In genomic region chr1:55436589-55436988, GRCm38 (mm10) we compare ENCODE assay signal across 25 mouse cellular contexts. TPM values are rescaled to one million over a fixed set of nuclear protein-coding genes. Genes with fewer than 3 reads are reported as not detected.
DNase-seq lines count a peak whose midpoint lies in the region; ATAC-seq lines count a peak whose summit lies in the region.
"Had no signal": no experiment of that assay in that cellular context is flagged by ENCODE, and none has a peak within 500 bp of the region (broad histone marks: within the 10 kb centered on the region; RNA-seq: fewer than 3 reads in every experiment).

No protein-coding gene starts in this region.

- WGBS in lung, embryonic 15.5 days = 25% methylated on average over 5 of the region's 5 CpGs

- H3K4me3 ChIP-seq in lung, embryonic 15.5 days = no peak overlapping the region
- H3K4me3 ChIP-seq: forebrain, embryonic 15.5 days; hindbrain, embryonic 15.5 days; limb, embryonic 15.5 days; liver, embryonic 15.5 days; neural tube, embryonic 12.5 days had no signal

- ATAC-seq in lung, embryonic 15.5 days (ENCODE audit: borderline replicate concordance, extremely low read depth, low FRiP score, low TSS enrichment) = no peak
- peak; percentile 25 to 56; a peak in 3 of 4 replicates for ATAC-seq in hematopoietic stem cell, adult 5-6 weeks (replicated peaks in 1 of 2; ENCODE audit: insufficient read depth in 1 of 2, low FRiP score in 2 of 2, low TSS enrichment in 1 of 2, low read depth in 1 of 2, poor library complexity in 2 of 2, severe bottlenecking in 2 of 2)
- ATAC-seq: activated CD4-positive, CD25-positive, alpha-beta regulatory T cell, adult 4 months; forebrain, embryonic 15.5 days had no signal

- peaks cover 11% of the 10 kb centered on the region for H3K4me1 ChIP-seq in lung, embryonic 15.5 days
- H3K4me1 ChIP-seq: hindbrain, embryonic 15.5 days; liver, embryonic 15.5 days; neural tube, embryonic 12.5 days had no signal

- DNase-seq in lung, postnatal 14 days = no peak
- peak; percentile 6 for DNase-seq in splenic B cell, adult 2 months (ENCODE audit: low read depth, low spot score)
- DNase-seq in ovary, adult 18-20 months (ENCODE audit: low spot score) = no peak
- DNase-seq in layer of hippocampus, postnatal 10 days (ENCODE audit: low spot score in 2 of 2) = no peak
- no peak for DNase-seq in embryo, embryonic 10.5 days (ENCODE audit: low spot score)
- DNase-seq: adrenal gland, adult 8-10 months; B cell, adult 2 months; cerebellum, adult 8-10 months; cerebellum, postnatal 36 days; heart, adult 11 months; heart, postnatal 14 days; kidney, adult 2 months; left cerebral cortex, postnatal 4 days; lung, postnatal 36 days; midbrain, embryonic 14.5 days had no signal

- no peak overlapping the region for H3K27ac ChIP-seq in lung, embryonic 15.5 days
- H3K27ac ChIP-seq: forebrain, embryonic 15.5 days; hindbrain, embryonic 15.5 days; kidney, postnatal 0 days; limb, embryonic 15.5 days; liver, embryonic 15.5 days; neural tube, embryonic 12.5 days had no signal

- no peaks in the 10 kb centered on the region for H3K9me3 ChIP-seq in lung, embryonic 15.5 days
- H3K9me3 ChIP-seq: forebrain, embryonic 15.5 days; hindbrain, embryonic 15.5 days; limb, embryonic 15.5 days; liver, embryonic 15.5 days; neural tube, embryonic 12.5 days had no signal

- H3K9ac ChIP-seq in lung, embryonic 15.5 days = no peak overlapping the region
- H3K9ac ChIP-seq: forebrain, embryonic 15.5 days; hindbrain, embryonic 15.5 days; limb, embryonic 15.5 days; liver, embryonic 15.5 days; neural tube, embryonic 12.5 days had no signal

- no peaks in the 10 kb centered on the region for H3K36me3 ChIP-seq in lung, embryonic 15.5 days
- no peaks in the 10 kb centered on the region for H3K36me3 ChIP-seq in splenic B cell, adult 2 months (ENCODE audit: control insufficient read depth, insufficient read depth, low read length, poor library complexity, severe bottlenecking)
- H3K36me3 ChIP-seq: forebrain, embryonic 15.5 days; hindbrain, embryonic 15.5 days; limb, embryonic 15.5 days; liver, embryonic 15.5 days; neural tube, embryonic 12.5 days had no signal

- peak overlapping the region; percentile 26 for H3K4me2 ChIP-seq in lung, embryonic 15.5 days
- H3K4me2 ChIP-seq: forebrain, embryonic 15.5 days; hindbrain, embryonic 15.5 days; limb, embryonic 15.5 days; liver, embryonic 15.5 days; neural tube, embryonic 12.5 days had no signal

- no peaks in the 10 kb centered on the region for H3K27me3 ChIP-seq in lung, embryonic 15.5 days
- no peaks in the 10 kb centered on the region for H3K27me3 ChIP-seq in splenic B cell, adult 2 months (ENCODE audit: control insufficient read depth, insufficient read depth, low read length, poor library complexity, severe bottlenecking)
- H3K27me3 ChIP-seq: forebrain, embryonic 15.5 days; hindbrain, embryonic 15.5 days; limb, embryonic 15.5 days; liver, embryonic 15.5 days; neural tube, embryonic 12.5 days had no signal

RNA-seq across cellular contexts. Expression of gene Plcl1, which starts 30.9 kb away (rescaled TPM):
- 2.0 and 2.2 TPM in 2 replicates for polyA plus RNA-seq in lung, embryonic 15.5 days (2015; fragmentation: Nextera tagmentation; extraction: Ambion mirVana)
- 2.6 and 3.3 TPM in 2 replicates for total RNA-seq in hematopoietic stem cell, adult 5-6 weeks (2017)
- 10 to 100 TPM; 11.7 to 12.3 TPM for total RNA-seq in layer of hippocampus, postnatal 10 days (2021)
- total RNA-seq: megakaryocyte-erythroid progenitor cell, adult 5-6 weeks had no signal
